Mouse (Mus musculus) forebrain, embryonic 10.5 days (tissue): ENCODE data around the gene Sesn2. TPM values are rescaled to one million over a fixed set of nuclear protein-coding genes. Genes with fewer than 3 reads are reported as not detected.

Source experiments
- DNase-seq: peaks from one replicate; pipeline ENCODE4 v3.0.0-alpha.2; 2017; ENCODE audit warnings: low spot score; ENCODE audit errors: extremely low spot score
- H3K27ac ChIP-seq: fragments of 300-500 bp; sonication (generic); 2 replicates; pipeline ENCODE4 v1.5.1; 2016; ENCODE audit warnings: mild to moderate bottlenecking
- H3K27me3 ChIP-seq: fragments of 300-500 bp; sonication (generic); 2 replicates; pipeline ENCODE4 v1.6.1; 2016; ENCODE audit warnings: mild to moderate bottlenecking; ENCODE audit not compliant: poor library complexity, severe bottlenecking
- H3K36me3 ChIP-seq: fragments of 300-500 bp; sonication (generic); replicated peaks from 2 replicates; pipeline ENCODE4 v1.6.1; 2016; ENCODE audit warnings: mild to moderate bottlenecking, moderate library complexity
- H3K4me1 ChIP-seq: fragments of 300-500 bp; sonication (generic); 2 replicates; pipeline ENCODE4 v1.6.1; 2016
- H3K4me3 ChIP-seq: fragments of 300-500 bp; sonication (generic); 2 replicates; pipeline ENCODE4 v1.5.1; 2016; ENCODE audit warnings: mild to moderate bottlenecking, moderate library complexity
- H3K9me3 ChIP-seq: fragments of 300-500 bp; sonication (generic); 2 replicates; pipeline ENCODE4 v1.6.1; 2016; ENCODE audit warnings: mild to moderate bottlenecking, moderate library complexity
- whole genome bisulfite sequencing: fragments of 180-500 bp; shearing (Covaris S2); methylation state at CpG from one replicate; pipeline ENCODE4 v1.1.7; 2016; 5-methylcytosine and 5-hydroxymethylcytosine counted together
- polyA plus RNA-seq: library from polyadenylated mRNA; unstranded; fragments of >200 nt; fragmentation: Nextera tagmentation; extraction: Ambion mirVana; gene quantifications from 2 replicates; pipeline ENCODE4 v1.2.1, GENCODE M21; 2016

The Sesn2 gene
- polyA plus RNA-seq, 1 experiment from 2014 or later = 12.0 TPM

DNA sequence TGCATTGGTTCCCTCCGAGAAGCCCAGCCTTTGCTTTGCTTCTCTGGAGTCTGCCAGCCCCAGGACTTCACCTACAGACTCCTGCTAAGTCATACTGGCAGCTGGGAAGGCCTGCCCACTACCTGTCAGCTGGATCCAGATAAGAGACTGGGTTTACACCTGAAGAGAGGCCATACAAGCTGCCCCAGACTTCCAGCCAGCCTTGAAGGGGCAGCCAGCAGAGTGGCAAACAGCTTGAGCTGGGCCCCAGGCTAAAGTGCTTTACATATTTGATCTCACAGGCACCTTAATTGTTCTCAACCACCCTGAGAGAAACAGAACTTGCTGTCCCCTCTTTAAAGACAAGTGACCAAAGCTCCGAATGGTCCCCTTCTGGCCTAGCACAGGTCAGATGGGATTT lies 3.1 kb downstream of the Sesn2 start:
- 40% methylated on average over 2 of the region's 2 CpGs for WGBS
- 0 out of 2 replicates have a peak, but pooled peaks cover 6% of the 10 kb centered on the region for H3K27me3 ChIP-seq
- peaks cover 49% of the 10 kb centered on the region for H3K4me1 ChIP-seq
- no peaks in the 10 kb centered on the region for H3K36me3 ChIP-seq
- H3K27ac ChIP-seq = no peak overlapping the region
- no peak for DNase-seq
- H3K4me3 ChIP-seq = no peak overlapping the region
- no peaks in the 10 kb centered on the region for H3K9me3 ChIP-seq

DNA sequence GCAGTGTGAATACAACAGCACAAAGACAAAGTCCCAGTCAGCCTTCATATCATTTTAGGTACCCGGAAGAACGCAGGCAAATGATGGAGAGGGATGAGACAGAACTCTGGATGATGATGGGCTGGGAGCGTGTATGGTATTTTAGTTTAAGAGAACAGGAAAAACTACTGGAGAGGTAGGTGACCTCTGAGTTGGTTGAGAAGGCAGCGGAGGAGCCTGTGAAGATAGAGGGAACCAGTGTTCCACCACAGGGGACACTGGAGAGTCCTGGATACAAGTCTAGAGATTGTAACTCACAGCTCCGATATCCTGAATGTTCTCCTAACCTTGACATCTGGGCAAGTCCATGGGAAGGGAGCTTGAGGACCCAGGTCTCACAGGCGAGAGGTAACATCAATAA lies 4.1 kb downstream of the Sesn2 start:
- H3K9me3 ChIP-seq = no peaks in the 10 kb centered on the region
- no peak for DNase-seq
- 0 out of 2 replicates have a peak, but pooled peaks cover 6% of the 10 kb centered on the region for H3K27me3 ChIP-seq
- 74% methylated on average over 6 of the region's 6 CpGs for WGBS
- no peak overlapping the region for H3K4me3 ChIP-seq
- no peaks in the 10 kb centered on the region for H3K36me3 ChIP-seq
- peaks cover 49% of the 10 kb centered on the region for H3K4me1 ChIP-seq
- H3K27ac ChIP-seq = no peak overlapping the region

DNA sequence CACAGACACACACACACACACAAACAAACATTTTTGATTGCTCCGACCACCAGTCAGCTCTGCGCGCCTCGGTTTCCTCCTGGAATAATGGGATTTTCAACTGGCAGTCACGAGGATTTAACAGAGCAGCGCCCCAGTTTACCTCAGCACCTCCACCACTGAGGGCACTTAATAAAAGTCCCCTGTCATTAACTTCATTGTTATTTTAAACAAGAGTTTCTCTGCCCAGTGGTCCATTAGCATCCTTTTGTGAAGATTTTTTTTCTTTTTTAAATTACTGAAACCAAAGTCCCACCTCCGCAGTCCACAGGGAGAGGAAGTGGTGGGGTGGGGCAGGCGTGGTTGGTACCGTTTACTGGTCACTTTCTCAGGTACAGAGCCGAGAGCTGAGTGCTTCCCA lies 4.5 kb downstream of the Sesn2 start:
- H3K27ac ChIP-seq = no peak overlapping the region
- WGBS = 22% methylated on average over 10 of the region's 10 CpGs
- H3K36me3 ChIP-seq = no peaks in the 10 kb centered on the region
- no peak overlapping the region for H3K4me3 ChIP-seq
- no peaks in the 10 kb centered on the region for H3K9me3 ChIP-seq
- H3K27me3 ChIP-seq = 0 out of 2 replicates have a peak, but pooled peaks cover 6% of the 10 kb centered on the region
- peaks cover 49% of the 10 kb centered on the region for H3K4me1 ChIP-seq
- no peak for DNase-seq

DNA sequence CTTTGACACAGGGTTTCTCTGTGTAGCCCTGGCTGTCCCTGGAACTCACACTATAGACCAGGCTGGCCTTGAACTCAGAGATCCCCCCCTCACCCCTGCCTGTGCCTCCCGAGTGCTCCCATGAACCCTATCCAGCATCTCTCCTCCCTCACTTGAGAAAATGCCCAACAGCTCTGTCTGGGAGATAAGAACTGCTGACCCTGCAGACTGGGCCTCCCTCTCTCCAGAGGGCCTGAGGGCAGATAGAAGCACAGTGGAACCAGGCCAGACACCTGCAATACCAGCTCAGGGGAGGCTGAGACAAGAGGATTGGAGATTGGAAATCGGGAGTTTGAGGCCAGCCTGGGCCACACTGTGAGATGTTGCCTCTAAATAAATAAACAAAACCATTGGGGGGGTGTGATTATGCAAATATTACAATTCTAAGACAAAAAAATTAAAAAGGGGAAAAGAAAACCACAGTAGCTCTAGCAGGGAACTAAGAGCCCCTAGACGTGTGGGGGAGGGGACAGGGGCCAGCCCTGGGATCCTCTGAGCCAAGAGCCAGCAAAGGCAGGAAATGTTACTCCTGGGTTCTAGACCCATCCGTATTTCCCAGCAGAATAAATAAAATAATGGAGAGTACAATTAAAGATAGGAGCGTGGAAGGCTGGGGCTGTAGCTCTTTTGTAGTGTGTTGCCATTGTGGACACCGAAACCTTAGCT lies 5.1 kb downstream of the Sesn2 start:
- Histone ChIP-seq H3K36me3 (no peaks in the 10 kb centered on the region), H3K27ac (no peak overlapping the region), H3K9me3 (no peaks in the 10 kb centered on the region), H3K4me1 (peaks cover 43% of the 10 kb centered on the region), H3K4me3 (no peak overlapping the region), H3K27me3 (0 out of 2 replicates have a peak, but pooled peaks cover 6% of the 10 kb centered on the region)
- no peak for DNase-seq
- 65% methylated on average over 6 of the region's 6 CpGs for WGBS

DNA sequence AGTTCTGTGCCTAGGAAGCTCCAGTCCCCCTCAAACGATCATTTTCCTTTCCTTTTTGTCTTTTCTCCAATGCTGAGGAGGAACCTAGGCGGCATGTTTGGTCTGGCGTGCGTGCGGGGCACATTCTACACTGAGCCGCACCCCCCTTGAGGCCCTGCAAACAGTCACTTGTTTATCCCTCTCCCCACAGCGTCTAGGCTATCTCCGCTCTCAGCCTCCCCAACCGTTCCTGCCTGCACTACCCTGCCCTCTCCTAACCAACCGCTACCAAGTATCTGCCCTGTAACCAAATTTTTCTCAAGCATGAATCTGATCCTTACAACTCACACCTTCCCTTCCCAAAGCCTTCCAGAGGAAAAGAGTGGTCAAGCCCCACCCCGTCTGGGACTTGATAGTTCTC lies 7.0 kb downstream of the Sesn2 start:
- H3K27ac ChIP-seq = no peak overlapping the region
- WGBS = 89% methylated on average over 11 of the region's 11 CpGs

DNA sequence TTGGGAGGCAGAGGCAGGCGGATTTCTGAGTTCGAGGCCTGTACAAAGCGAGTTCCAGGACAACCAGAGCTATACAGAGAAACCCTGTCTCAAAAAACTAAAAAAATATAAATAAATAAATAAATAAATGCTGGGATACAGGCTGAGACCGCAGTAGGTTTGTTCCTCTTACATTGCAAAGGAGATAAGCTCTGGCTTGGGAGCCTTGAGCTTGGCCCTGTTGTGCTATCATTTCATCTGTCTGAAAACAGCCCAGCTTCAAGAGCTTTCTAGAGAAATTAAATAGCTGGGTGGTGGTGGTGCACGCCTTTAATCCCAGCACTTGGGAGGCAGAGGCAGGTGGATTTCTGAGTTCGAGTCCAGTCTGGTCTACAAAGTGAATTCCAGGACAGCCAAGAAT lies 8.7 kb downstream of the Sesn2 start:
- H3K9me3 ChIP-seq = no peaks in the 10 kb centered on the region
- WGBS = 97% methylated on average over 6 of the region's 6 CpGs

More for the DNA sequence above, 7.0 kb downstream of the Sesn2 start:
- Histone ChIP-seq H3K9me3 (no peaks in the 10 kb centered on the region), H3K27me3 (0 out of 2 replicates have a peak, but pooled peaks cover 2% of the 10 kb centered on the region), H3K4me1 (peaks cover 27% of the 10 kb centered on the region), H3K4me3 (no peak overlapping the region), H3K36me3 (peaks cover 15% of the 10 kb centered on the region)
- no peak for DNase-seq

DNA sequence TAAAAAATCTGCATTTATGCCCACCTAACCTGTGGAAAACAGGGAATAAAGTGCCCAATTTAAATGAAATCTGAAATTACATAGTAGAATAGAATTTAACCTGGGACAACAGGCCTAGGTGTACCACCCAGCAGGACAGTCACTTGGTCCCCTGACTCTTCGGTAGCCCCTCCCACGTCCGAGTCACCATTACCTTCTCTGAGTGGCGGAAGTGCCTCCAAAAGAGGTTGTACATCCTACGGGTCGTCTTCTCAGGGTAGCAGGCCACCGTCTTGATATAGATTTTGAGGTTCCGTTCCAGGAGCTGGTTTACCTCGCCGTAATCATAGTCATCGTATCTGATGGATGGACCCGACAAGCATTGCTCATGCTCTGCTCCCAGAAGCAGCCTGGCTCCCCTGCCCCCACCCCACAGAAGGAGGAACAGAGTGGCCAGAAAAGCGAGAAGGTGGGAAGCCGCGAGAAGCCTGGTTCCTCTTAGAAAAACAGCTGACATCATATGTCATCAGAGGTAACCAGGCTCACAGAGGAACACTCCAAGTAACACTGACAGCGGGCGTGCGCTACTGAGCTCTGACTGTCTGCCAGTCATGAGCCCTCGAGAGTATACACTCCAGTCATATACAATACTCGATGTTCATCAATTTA lies 15.9 kb downstream of the Sesn2 start:
- Histone ChIP-seq H3K4me3 (no peak overlapping the region), H3K27ac (no peak overlapping the region), H3K36me3 (peaks cover 78% of the 10 kb centered on the region), H3K27me3 (no peaks in the 10 kb centered on the region), H3K9me3 (no peaks in the 10 kb centered on the region), H3K4me1 (no peaks in the 10 kb centered on the region)
- DNase-seq = no peak
- 93% methylated on average over 20 of the region's 20 CpGs for WGBS

More for the DNA sequence above, 8.7 kb downstream of the Sesn2 start:
- peaks cover 32% of the 10 kb centered on the region for H3K36me3 ChIP-seq
- no peak for DNase-seq
- H3K4me3 ChIP-seq = no peak overlapping the region
- no peaks in the 10 kb centered on the region for H3K27me3 ChIP-seq
- H3K27ac ChIP-seq = no peak overlapping the region
- peaks cover 12% of the 10 kb centered on the region for H3K4me1 ChIP-seq

DNA sequence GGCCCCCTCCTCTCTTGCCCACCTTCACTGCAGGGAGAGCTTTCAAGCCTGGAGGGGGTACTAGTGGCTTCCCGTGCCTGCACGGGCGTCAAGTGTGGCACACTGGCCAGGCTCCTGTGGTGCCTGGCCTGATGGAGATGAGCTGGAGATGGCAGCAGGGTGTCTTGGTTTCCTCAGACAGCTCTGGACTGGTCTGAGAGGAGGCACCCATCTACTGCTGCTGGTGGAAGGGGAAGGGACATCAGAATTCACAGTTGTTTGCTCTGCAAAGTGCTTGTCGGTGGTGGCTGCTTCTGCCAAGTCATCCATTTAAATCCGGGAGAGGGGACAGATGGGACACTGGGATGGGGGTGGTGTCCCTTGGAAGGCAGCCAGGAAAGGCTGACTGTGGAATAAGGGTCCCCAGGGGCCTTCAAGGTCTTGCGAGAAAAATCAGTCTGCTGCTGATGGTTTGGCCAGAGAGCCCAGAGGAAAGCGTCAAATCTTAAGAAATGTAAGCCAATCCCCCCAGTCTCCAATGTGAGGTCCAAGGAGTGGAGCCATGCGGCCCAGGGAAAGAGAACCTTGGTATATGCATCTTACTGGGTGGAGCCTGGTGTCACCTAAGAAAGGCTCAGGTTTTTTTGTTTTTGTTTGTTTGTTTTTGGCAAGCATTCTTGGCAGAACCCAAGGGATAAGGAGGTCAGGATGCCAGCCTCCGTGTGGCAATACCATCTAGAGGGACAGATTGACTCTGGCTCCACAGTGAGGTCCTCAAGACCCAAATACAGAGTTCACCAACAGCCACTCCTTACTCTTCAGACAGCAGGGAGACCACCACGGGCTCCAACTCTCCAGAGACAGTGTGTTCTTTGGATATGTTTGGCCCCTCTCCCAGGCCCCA lies 17.9 kb downstream of the Sesn2 start:
- H3K27ac ChIP-seq = no peak overlapping the region
- H3K4me3 ChIP-seq = no peak overlapping the region
- no peaks in the 10 kb centered on the region for H3K4me1 ChIP-seq
- no peaks in the 10 kb centered on the region for H3K9me3 ChIP-seq
- H3K27me3 ChIP-seq = no peaks in the 10 kb centered on the region
- 90% methylated on average over 10 of the region's 10 CpGs for WGBS
- DNase-seq = no peak
- H3K36me3 ChIP-seq = peaks cover 58% of the 10 kb centered on the region

DNA sequence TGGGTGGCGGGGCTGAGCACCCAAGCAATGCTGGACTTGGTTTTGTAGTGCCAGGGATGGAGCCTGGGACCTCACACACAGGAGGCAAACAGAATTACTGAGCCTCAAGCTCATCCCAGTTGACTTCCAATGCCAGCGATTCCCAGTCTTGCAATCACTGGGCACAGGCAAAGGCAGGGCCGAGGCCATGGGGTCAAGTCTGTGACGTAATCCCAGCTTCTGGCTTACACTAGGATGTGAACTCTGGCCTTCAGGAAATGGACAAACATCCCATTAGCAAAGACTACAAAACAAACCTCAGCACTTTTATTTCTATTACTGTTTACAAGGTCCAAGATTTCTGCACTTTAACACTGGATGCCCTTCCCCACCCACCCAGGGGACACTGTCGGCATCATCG lies 18.6 kb downstream of the Sesn2 start:
- Histone ChIP-seq H3K27me3 (no peaks in the 10 kb centered on the region), H3K4me3 (no peak overlapping the region), H3K27ac (no peak overlapping the region), H3K36me3 (peaks cover 52% of the 10 kb centered on the region), H3K9me3 (no peaks in the 10 kb centered on the region), H3K4me1 (no peaks in the 10 kb centered on the region)
- no peak for DNase-seq
- 90% methylated on average over 6 of the region's 6 CpGs for WGBS

DNA sequence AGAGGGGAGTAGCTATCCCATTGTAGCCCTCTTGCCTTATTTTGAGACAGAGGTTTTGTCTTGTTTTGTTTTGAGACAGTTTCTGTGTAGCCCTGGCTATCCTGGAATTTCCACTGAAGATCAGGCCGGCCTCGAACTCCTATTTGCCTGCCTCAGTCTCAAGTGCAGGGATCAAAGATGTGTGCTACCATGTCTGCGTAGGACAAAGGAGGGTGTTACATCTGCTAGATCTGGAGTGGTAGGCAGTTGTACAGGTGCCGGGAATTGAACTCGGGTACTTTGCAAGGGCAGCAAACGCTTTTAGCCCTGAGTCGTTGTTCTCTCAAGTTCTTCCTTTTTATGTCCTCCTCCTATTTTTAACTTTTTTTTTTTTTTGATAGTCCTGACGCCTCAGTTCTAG lies 19.2 kb downstream of the Sesn2 start:
- Histone ChIP-seq H3K36me3 (peaks cover 45% of the 10 kb centered on the region), H3K27me3 (no peaks in the 10 kb centered on the region), H3K4me3 (no peak overlapping the region), H3K9me3 (no peaks in the 10 kb centered on the region), H3K4me1 (no peaks in the 10 kb centered on the region), H3K27ac (no peak overlapping the region)
- DNase-seq = no peak
- WGBS = 92% methylated on average over 8 of the region's 8 CpGs

DNA sequence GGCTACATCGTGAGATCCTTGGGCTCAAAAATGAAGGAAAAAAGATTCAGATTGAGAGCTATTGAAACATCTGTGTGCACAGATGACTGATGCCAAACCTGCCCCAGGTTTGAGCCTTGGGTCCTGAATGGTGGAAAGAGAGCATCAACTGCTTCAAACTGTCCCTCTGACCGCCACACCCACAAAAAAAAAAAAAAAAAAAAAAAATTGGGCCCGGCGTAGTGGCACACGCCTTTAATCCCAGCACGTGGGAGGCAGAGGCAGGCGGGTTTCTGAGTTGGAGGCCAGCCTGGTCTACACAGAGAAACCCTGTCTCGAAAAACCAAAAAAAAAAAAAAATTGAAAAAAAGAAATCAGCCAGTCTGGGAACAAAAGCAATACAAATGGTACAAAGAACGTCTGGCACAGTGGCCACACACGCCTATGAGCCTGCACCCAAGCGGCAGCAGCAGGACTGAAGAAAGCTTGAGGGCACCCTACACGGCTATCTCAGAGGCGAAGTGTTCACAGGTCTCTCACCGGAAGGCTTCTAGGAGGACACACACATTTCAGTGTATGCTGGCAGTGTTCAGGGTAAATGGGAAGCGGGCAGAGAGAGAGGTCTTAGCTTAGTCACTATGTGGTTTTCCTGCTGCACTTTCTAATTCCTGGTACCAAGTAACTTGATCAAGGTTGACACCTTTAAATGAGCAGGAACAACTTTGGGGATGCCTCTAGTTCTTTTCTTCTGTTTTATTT lies 19.9 kb downstream of the Sesn2 start:
- no peaks in the 10 kb centered on the region for H3K27me3 ChIP-seq
- DNase-seq = no peak
- 94% methylated on average over 15 of the region's 15 CpGs for WGBS
- peaks cover 39% of the 10 kb centered on the region for H3K36me3 ChIP-seq
- no peaks in the 10 kb centered on the region for H3K9me3 ChIP-seq
- H3K4me1 ChIP-seq = no peaks in the 10 kb centered on the region
- no peak overlapping the region for H3K4me3 ChIP-seq
- H3K27ac ChIP-seq = no peak overlapping the region

DNA sequence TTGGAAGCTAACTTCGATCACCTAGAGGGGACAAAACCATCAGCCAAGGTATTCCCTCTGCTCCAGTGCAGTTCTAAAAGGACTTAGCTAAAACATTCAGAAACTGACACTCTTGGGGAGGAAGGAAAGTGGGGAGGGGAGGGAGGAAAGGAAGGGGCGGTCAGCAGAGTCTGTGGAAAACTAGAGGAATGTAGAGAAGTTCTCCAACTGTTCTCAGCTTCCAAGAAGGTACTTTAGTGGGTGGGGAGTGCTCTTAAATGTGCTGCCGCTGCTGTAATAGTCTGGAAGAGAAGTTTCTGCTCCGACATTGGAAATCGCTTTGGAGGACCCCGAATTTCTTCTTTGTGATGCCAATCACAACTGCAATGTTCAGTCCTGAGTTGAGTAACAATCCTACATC lies 21.3 kb downstream of the Sesn2 start:
- Histone ChIP-seq H3K27ac (no peak overlapping the region), H3K4me1 (no peaks in the 10 kb centered on the region), H3K4me3 (no peak overlapping the region), H3K9me3 (no peaks in the 10 kb centered on the region), H3K27me3 (no peaks in the 10 kb centered on the region), H3K36me3 (peaks cover 25% of the 10 kb centered on the region)
- WGBS = 82% methylated on average over 6 of the region's 6 CpGs
- no peak for DNase-seq
